Mouse (Mus musculus) C2C12 (cell line): ENCODE results near the gene Hs3st3b1.

Source experiments
- CEBPB ChIP-seq: IDR thresholded peaks from one replicate; pipeline ENCODE4 v1.6.1; 2011; ENCODE audit warnings: low read depth, mild to moderate bottlenecking, control low read depth, moderate library complexity
- CTCF ChIP-seq: IDR thresholded peaks from one replicate; pipeline ENCODE4 v1.5.1; 2011; ENCODE audit not compliant: control insufficient read depth, insufficient read depth, insufficient read length

- TF ChIP-seq CTCF (no peak), CEBPB (no peak)
Observed at GRCm38 (mm10) chr11:63947024-63947423, 24.9 kb upstream of the Hs3st3b1 start.
